Mouse (Mus musculus) CH12F3 (cell line): ENCODE data around the gene Ggps1.
"Not testable (repeated sequence)": the region's sequence is repeated elsewhere in the genome, so short reads cannot be mapped to it uniquely, and the experiment has no call there.

ENCODE experiments used
- in situ Hi-C: fragments of 300-500 bp; cut with MboI; formaldehyde crosslinking; loops from 2 replicates; pipeline ENCODE4 v1.14.3; 2020; ENCODE audit warnings: low sequenced_read_pairs

The Ggps1 gene

GRCm38 (mm10) chr13:14039292-14039965 is 23.9 kb downstream of the Ggps1 start, which contains the start of gene Tbce:
Gene Tbce (minus strand): TSS chr13:14039638.
- in situ Hi-C loops, result no loop called here

- in situ Hi-C loops, result no loop called here
Measured at GRCm38 (mm10) chr13:14038911-14039291, 24.4 kb downstream of the Ggps1 start.

GRCm38 (mm10) chr13:14035875-14036630 is 27.2 kb downstream of the Ggps1 start:
- in situ Hi-C loops, result no loop called here

GRCm38 (mm10) chr13:14035352-14035751 is 27.9 kb downstream of the Ggps1 start:
- in situ Hi-C loops, result not testable (repeated sequence)

- in situ Hi-C loops, result no loop called here
Measured at GRCm38 (mm10) chr13:14034073-14034348, 29.3 kb downstream of the Ggps1 start.

- in situ Hi-C loops, result no loop called here
Measured at GRCm38 (mm10) chr13:14033309-14034072, 29.8 kb downstream of the Ggps1 start.

- in situ Hi-C loops, result no loop called here
Measured at GRCm38 (mm10) chr13:14026154-14026820, 37.0 kb downstream of the Ggps1 start.

GRCm38 (mm10) chr13:14025554-14025953 is 37.7 kb downstream of the Ggps1 start:
- in situ Hi-C loops, result no loop called here

- in situ Hi-C loops, result not testable (repeated sequence)
Measured at GRCm38 (mm10) chr13:14021417-14021816, 41.9 kb downstream of the Ggps1 start.

GRCm38 (mm10) chr13:14018852-14019251 is 44.4 kb downstream of the Ggps1 start:
- in situ Hi-C loops, result no loop called here

GRCm38 (mm10) chr13:14018283-14018682 is 45.0 kb downstream of the Ggps1 start:
- in situ Hi-C loops, result no loop called here

- in situ Hi-C loops, result no loop called here
Measured at GRCm38 (mm10) chr13:14015609-14016008, 47.7 kb downstream of the Ggps1 start.

GRCm38 (mm10) chr13:14014540-14014939 is 48.7 kb downstream of the Ggps1 start:
- in situ Hi-C loops, result no loop called here

GRCm38 (mm10) chr13:14014001-14014400 is 49.3 kb downstream of the Ggps1 start:
- in situ Hi-C loops, result no loop called here

GRCm38 (mm10) chr13:14011454-14011995 is 51.8 kb downstream of the Ggps1 start:
- in situ Hi-C loops, result no loop called here

- in situ Hi-C loops, result no loop called here
Measured at GRCm38 (mm10) chr13:14006056-14006455, 57.2 kb downstream of the Ggps1 start.

- in situ Hi-C loops, result no loop called here
Measured at GRCm38 (mm10) chr13:14004999-14005398, 58.3 kb downstream of the Ggps1 start.

- in situ Hi-C loops, result no loop called here
Measured at GRCm38 (mm10) chr13:14004086-14004485, 59.2 kb downstream of the Ggps1 start.

GRCm38 (mm10) chr13:14002706-14003105 is 60.6 kb downstream of the Ggps1 start:
- in situ Hi-C loops, result no loop called here
